Mouse (Mus musculus): Measurements from ENCODE around the gene Tex29. TPM values are rescaled to one million over a fixed set of nuclear protein-coding genes. Genes with fewer than 3 reads are reported as not detected.

Tex29 gene
- not detected for polyA plus RNA-seq (2017; shearing (Covaris generic))

GRCm38 (mm10) chr8:11840174-11840573, at the start of gene Tex29:
TSS of gene Tex29 (plus strand) at chr8:11840474.

Other genes with a start within 250 kb of the Tex29 start
- 85.8 TPM for gene Ankrd10, start 204.7 kb upstream of the Tex29 start, polyA plus RNA-seq (2017; shearing (Covaris generic))
- not detected for gene 1700016D06Rik, start 139.4 kb upstream of the Tex29 start, polyA plus RNA-seq (2017; shearing (Covaris generic))
- 17.0 TPM for gene Arhgef7, start 112.8 kb upstream of the Tex29 start, polyA plus RNA-seq (2017; shearing (Covaris generic))

Measured in effector memory CD4-positive, alpha-beta T cell, adult 5 months (primary cell).